Mouse (Mus musculus): ENCODE results near the gene Cep70. TPM values are rescaled to one million over a fixed set of nuclear protein-coding genes. Genes with fewer than 3 reads are reported as not detected.

The Cep70 gene
- 14.5 TPM for polyA plus RNA-seq (2017; shearing (Covaris generic))

DNA sequence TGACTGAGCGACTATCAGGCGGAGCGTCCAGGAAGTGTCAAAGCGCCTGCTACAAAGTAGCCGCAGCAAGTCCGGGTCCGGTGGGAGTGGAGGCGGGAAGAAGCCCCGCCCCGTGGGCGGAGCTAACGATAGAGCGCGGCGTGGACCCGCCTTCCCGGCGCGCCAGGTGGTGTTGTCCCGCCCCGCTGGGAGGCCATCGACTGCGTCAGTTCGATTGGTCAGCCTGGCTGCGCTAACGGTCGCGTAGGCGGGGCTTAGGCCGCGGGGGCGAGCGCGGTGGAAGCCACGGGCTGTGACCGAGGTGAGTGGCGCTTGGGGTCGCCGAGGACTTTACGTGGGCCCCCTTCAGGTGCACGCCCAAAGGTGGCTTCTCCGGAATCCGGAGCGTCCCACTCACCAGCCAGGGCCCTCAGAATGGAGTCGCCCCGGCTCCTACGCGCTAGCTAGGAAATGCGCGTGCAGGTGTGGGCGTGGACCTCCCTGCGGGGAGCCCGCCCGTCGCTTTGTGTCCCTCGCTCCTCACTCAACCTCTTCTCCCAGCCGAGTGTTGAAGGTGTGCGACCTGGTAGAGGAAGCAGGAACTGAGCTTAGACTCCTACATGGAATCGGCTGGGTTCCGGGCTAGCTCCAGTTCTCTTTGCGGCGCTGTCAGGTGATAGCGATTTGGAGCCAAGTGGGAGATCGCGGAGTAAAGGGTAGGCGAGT is at the start of gene Cep70:
TSS of gene Cep70 (plus strand) at position 178 of the 705 bp plus-strand sequence.

DNA sequence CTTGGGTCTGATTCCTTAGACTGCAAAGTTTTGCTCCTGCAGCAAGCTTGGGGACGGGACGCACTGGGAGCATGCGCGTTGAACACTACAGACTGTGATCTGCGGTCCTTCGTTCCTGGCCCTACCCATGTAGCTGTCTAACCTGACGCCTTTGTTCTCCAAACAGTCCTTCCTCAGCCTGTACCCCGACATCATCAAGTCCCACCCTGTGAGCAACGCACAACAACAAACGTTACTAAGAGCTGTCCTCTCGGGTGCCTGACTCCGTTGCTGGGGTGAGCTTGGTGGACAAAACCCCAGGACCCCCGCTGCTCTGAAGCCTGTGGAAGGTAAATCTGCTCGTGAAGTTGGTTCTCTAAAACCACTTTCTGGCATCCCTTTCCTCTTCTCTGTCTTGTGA is 6.0 kb upstream of the Cep70 start, which contains the start of gene Faiml:
TSS of gene Faiml (minus strand) at position 101 of the 400 bp plus-strand sequence.

Other genes starting within 250 kb of the Cep70 start
- gene Gm1123, start 207.7 kb upstream of the Cep70 start, polyA plus RNA-seq (2017; shearing (Covaris generic)) = 0.99 TPM
- gene Pik3cb, start 102.7 kb upstream of the Cep70 start, polyA plus RNA-seq (2017; shearing (Covaris generic)) = 8.0 TPM
- gene Faiml, start 6.1 kb upstream of the Cep70 start, polyA plus RNA-seq (2017; shearing (Covaris generic)) = not detected
- gene Esyt3, start 115.2 kb downstream of the Cep70 start, polyA plus RNA-seq (2017; shearing (Covaris generic)) = not detected
- gene Mras, start 194.0 kb downstream of the Cep70 start, polyA plus RNA-seq (2017; shearing (Covaris generic)) = 0.05 TPM
- gene Nme9, start 208.1 kb downstream of the Cep70 start, polyA plus RNA-seq (2017; shearing (Covaris generic)) = not detected